Mouse (Mus musculus) bone marrow macrophage, adult 2 months (primary cell): Measurements from ENCODE around the gene Kdm2b. TPM values are rescaled to one million over a fixed set of nuclear protein-coding genes. Genes with fewer than 3 reads are reported as not detected.
A peak's percentile ranks its signal among the peaks of the same experiment; 100 is the strongest.

ENCODE experiments used
- H3K27ac ChIP-seq: 2 replicates; pipeline ENCODE4 v1.5.1; 2012; ENCODE audit warnings: low read depth, low read length; ENCODE audit not compliant: insufficient read depth
- H3K4me1 ChIP-seq: 2 replicates; pipeline ENCODE4 v1.6.1; 2012; ENCODE audit warnings: low read length; ENCODE audit not compliant: control insufficient read depth, insufficient read depth
- H3K4me3 ChIP-seq: 2 replicates; pipeline ENCODE4 v1.5.1; 2012; ENCODE audit warnings: mild to moderate bottlenecking, low read length, moderate library complexity; ENCODE audit not compliant: insufficient read depth
- CTCF ChIP-seq: IDR thresholded peaks from 2 replicates; pipeline ENCODE4 v1.5.1; 2012; ENCODE audit warnings: low read depth, mild to moderate bottlenecking, low read length, moderate library complexity
- POLR2A ChIP-seq: IDR thresholded peaks from 2 replicates; pipeline ENCODE4 v1.6.1; 2012; ENCODE audit warnings: mild to moderate bottlenecking, low read depth, low read length, borderline replicate concordance
- polyA plus RNA-seq: library from polyadenylated mRNA; stranded (reverse); fragments of >200 nt; gene quantifications from 2 replicates; pipeline ENCODE4 v1.2.4, GENCODE M21; 2012; ENCODE audit not compliant: missing spikeins, insufficient read depth, insufficient read length

Gene Kdm2b
- polyA plus RNA-seq, 1 experiment, result 26.9 TPM

DNA sequence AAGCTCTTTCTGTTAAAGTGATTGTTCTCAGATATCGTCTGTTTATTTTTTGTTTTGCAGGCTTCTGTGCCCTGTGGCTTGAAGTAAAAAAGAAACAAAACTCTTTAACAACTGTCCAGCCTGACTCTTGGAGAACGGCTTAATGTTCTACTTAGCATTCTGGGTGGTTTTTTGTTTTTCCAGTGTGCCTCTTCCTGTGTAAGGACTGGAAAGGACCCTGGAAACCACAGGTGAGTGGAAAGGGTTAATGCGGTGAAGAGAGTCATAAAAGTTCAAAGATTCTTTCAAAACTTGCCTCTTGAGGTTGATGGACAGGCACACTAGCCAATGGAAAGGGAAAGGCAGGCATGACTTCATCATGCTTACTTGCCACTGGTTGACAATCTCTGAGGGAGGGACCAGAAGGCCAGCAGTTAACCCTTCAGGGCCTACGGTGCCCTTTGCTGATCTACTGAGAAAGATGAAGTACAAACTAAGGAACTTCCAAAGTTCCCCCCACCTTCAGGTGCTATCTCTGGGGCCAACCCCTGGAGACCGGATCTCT is 4.8 kb upstream of the Kdm2b start:
- Histone ChIP-seq H3K4me3 (no peak overlapping the region), H3K4me1 (peaks cover 32% of the 10 kb centered on the region), H3K27ac (no peak overlapping the region)
- TF ChIP-seq CTCF, result no peak
- TF ChIP-seq POLR2A, result no peak

DNA sequence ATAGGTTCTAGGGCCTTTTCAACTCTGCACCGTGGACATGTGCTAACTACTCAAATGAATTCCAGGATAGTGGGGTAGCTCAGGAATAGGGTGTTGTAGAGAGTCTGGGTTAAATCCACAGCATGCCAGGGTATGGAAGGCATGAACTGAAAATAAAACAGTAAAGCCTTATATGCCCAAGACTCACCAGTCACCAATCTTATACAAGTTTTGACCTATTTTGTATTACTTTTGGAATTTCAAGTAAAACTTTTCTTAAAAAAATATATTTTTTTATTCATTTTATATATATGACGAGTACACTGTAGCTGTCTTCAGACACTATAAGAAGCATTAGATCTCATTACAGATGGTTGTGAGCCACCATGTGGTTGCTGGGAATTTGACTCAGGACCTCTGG is 4.2 kb upstream of the Kdm2b start:
- Histone ChIP-seq H3K27ac (no peak overlapping the region), H3K4me1 (peaks cover 32% of the 10 kb centered on the region), H3K4me3 (no peak overlapping the region)
- no peak for TF ChIP-seq CTCF
- no peak for TF ChIP-seq POLR2A

DNA sequence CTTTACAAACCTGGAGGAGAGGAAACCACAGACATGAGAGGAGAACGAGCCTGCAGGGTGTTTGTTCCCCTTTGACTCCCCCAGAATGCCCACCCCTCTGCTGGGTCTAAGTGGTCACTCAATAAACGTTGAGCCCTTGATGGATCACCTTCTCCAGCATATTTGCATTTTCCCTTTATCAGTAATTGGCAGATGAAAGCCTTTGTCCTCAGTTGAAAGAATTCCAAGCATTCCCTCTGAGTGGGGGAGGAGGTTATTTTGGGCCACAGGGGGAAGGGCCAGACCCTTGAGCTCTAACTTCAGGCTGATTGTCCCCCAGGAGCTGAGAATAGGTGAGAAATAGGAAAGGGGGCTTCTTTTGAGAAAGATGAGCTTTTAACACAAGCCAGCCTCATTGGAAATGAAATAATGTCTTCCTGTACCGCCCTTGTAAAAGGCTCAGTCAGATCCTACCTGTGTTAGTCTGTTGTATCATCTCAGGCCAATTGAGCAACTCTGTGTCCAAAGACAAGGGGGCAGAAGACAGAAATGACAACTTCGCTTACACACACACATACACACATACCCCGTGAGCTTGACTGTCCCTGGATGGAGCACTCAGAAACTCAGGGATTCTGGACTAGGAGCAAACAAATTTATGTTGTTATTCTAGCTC is 1.9 kb upstream of the Kdm2b start:
- no peak for TF ChIP-seq POLR2A
- no peak for TF ChIP-seq CTCF
- peak overlapping the region; percentile 93; the same call in 1 of the 2 replicates for H3K27ac ChIP-seq
- peaks cover 11% of the 10 kb centered on the region for H3K4me1 ChIP-seq
- peak overlapping the region; percentile 65 for H3K4me3 ChIP-seq

DNA sequence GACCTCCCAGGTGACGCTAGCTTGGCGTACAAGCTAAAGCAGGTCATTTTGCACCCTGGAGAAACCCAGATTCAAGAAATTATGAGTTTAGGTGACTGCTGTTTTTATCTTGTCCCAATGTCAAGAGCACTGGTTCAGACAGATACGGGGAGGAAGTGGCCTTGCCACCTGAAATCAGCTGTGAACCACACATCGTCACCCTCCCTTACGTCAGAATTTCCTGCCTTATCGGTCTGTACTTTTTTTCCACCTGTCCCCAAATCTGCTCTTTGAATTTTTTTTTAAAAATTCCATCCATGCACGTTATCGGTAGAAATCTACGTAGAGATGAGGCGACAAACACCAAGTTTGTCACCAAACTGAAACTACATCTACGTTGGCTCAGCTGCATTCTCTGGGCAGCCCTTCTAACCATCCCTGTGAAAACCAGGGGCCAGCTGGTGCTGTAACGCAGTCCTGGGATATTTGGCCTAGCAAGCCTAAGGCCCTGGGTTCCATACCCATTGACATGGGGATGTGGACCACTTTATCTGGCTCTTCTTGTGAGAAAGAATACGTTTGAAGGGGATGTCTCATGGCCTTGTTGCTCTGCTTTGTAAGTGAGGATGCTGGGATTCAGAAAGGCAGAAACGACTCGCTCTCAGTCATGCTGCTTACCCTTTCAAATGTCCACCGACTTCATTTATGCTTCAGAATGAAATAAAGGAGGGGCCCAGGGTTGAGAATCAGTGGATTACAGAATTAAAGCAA is 963 bp upstream of the Kdm2b start:
- peak overlapping the region; percentile 65 for H3K4me3 ChIP-seq
- TF ChIP-seq CTCF, result no peak
- no peak for TF ChIP-seq POLR2A
- H3K27ac ChIP-seq, result peak overlapping the region; percentile 93
- H3K4me1 ChIP-seq, result peaks cover 11% of the 10 kb centered on the region

DNA sequence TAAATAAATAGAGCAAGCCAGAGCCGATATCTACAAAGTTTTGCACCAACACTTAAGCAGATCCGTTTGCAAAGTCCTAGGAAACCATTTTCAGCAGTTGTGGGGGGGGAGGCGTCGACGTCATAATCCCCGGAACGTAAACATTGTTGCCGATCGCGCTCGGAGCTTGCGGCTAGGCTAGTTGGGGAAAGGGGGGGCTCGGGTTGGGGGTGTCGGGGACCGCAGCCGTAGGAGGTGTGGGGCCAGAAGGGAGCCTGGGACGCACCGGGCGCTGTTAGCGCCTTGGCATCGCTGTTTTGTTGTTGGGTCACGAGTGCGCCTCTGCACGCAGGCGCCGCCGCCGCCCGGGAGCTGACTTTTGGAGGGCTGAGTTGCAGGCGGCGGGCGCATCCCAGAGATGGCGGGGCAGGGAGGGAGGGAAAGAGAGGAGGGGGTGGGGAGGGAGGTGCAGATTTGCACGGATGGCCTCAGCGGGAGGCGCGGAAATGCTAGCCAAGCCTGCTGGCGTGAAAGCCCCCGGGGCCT is 560 bp downstream of the Kdm2b start:
- peak overlapping the region; percentile 65 for H3K4me3 ChIP-seq
- peaks cover 20% of the 10 kb centered on the region for H3K4me1 ChIP-seq
- peak overlapping the region; percentile 93 for H3K27ac ChIP-seq
- TF ChIP-seq CTCF (no peak), POLR2A (no peak)

DNA sequence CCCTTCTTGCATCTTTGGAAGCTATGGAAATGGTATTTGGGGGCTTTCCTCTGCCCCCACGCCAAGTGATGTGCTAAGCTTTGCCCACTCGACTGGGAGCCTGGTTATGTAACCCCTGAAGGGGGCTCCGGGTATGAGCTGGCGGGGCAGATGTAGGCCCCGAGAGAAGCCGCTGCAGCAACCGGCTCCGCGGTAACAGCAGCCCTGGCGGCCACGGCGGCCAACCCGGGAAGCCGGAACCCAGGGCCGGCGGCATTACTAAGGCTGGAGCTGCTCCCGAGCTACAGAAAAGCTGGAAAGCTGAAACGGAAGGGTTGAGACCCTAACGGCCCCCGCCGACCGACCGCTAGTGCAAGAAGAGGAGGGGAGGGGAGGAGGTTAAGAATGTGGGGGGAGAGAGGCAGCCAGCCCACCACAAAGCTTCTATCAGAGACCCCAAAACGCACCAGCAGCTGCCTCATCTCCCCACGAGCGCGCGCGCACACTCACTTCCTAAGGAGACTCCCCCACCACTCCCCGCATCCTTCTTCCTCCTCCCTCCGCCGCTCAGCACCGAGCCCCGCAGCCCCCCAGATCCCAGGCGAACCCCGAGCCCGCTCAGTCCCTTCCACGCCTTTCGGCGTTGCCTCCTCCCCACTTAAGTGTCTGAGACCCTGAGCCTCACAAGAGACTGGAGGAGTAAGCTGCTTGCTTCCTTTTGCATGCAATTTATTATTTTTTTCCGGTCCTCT is 1.4 kb downstream of the Kdm2b start:
- H3K4me1 ChIP-seq, result peaks cover 20% of the 10 kb centered on the region

DNA sequence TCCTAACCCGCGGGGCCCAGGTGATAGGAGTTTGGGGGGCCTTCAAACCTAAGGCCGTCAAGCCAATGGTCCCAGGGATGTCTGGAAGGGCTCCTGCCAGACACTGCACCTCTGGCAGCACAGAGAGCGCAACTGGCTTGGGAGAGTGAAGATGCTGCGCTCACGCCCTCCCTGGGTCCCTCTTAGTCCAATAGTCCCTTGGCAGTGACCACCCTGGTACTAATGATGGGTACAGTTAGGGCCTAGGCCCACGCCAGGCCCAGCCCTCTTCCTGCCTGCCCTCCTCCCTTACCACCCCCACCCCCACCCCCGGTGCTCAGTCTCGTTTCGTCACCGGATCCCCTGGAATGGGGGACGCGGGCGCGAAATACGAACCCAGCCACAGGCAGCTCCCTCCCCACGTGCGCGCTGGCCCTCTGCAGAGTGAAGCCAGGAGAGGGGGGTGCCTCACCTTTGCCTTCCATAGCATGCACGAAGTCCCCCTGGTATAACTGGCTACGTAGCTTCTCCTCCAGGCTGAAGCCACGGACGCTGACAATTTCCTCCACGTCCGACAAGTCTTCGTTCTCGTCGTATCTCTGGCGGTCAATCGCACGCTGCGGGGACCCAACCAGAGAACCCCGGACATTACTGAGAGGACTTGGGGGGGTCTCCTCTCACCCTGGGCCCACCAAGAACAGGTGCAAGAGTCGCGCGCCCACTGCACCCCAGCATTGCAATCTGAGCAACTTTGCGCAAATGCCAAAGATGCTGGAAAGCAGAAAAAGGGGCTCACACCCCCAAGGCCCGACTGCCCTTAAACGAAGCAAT is 2.2 kb downstream of the Kdm2b start:
- Histone ChIP-seq H3K27ac (peak overlapping the region; percentile 93), H3K4me1 (peaks cover 19% of the 10 kb centered on the region)

More for the DNA sequence above, 1.4 kb downstream of the Kdm2b start:
- no peak for TF ChIP-seq POLR2A
- no peak for TF ChIP-seq CTCF
- Histone ChIP-seq H3K4me3 (peak overlapping the region; percentile 65), H3K27ac (peak overlapping the region; percentile 93)

DNA sequence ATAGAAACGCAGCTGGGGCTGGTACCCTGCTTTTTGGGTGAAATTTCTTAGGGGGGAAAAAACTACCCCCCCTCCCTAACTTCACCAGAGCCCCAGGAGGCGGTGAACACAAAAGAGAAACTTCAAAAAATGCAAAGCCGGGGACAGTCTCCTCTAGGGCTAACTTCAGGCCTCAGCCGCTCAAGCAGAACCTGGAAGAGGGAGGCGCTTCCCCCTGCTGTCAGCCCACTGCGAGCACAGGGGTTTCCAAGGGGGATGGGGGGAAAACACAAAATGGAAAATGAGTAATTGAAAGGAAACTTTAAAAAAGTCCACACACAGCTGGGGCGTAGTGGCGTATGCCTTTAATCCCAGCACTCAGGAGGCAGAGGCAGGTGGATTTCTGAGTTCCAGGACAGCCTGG is 3.5 kb downstream of the Kdm2b start:
- TF ChIP-seq CTCF (no peak), POLR2A (no peak)

More for the DNA sequence above, 2.2 kb downstream of the Kdm2b start:
- TF ChIP-seq CTCF (no peak), POLR2A (no peak)
- H3K4me3 ChIP-seq, result peak overlapping the region; percentile 65

More for the DNA sequence above, 3.5 kb downstream of the Kdm2b start:
- Histone ChIP-seq H3K27ac (0 out of 2 replicates have a peak overlapping the region, but pooled peaks have one; percentile 13), H3K4me3 (peak overlapping the region; percentile 65), H3K4me1 (peaks cover 14% of the 10 kb centered on the region)
